Mouse (Mus musculus) kidney, adult 2 months (tissue): Measurements from ENCODE around the gene Dync1i1.

ENCODE experiments used
- CTCF ChIP-seq: fragments of 200-500 bp; conservative IDR thresholded peaks from 2 replicates; pipeline ENCODE4 v1.5.1; 2011; ENCODE audit warnings: low read depth, mild to moderate bottlenecking, control low read depth, low read length, moderate library complexity, mixed read lengths; ENCODE audit not compliant: insufficient read depth, insufficient read length
- POLR2A ChIP-seq: fragments of 200-500 bp; IDR thresholded peaks from one replicate; pipeline ENCODE4 v1.6.1; 2011; ENCODE audit warnings: low read depth, low read length, control low read depth

GRCm38 (mm10) chr6:5991817-5992755, 266.6 kb downstream of the Dync1i1 start:
- TF ChIP-seq CTCF (no peak), POLR2A (no peak)
